Mouse (Mus musculus): ENCODE measurements at regions not wholly inside any gene's neighbourhood (a gene's known extent, or its start where the extent isn't known, plus 50 kb on each side); places are given as distances from the start of the nearest gene placed in this dataset.

DNA sequence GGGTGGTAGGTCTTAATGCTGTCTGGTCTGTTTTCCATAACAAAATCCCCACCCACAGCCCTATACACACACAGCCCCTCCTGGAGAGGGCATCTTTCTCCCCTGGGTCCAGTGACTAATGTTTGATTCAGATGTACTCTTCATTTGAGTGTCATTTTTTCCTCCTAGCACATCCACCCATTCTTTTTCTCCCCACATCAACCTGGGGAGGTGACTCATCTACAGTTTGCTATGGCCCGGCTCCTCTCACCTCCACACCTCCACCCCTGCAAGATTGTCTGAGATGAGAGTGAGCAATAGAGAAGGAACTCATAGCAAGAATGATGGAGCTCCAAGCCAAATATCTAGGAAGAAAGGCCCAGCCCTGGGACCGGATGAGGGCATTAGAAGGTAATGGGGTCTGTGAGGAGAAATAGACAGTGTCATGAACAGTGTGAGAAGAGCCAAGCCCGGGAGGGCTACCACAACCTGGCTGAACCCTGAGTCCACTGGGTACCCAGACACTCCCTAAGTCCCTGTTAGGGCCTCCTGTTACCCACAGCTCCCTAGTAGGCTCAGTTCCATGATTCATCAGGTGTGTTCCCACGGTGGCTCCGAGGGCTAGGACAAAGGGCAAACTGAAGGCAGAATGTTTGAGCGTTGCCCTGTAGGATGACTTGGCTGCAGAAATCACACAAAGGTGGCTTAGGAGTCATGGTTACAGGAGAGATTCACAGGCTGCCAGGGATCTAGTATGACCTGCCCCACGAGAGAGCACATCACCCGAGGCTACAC, 479.6 kb upstream of the Gm10131 start:
- TF ChIP-seq NRF1 (IDR thresholded peaks at IDR 0.05; ENCODE audit: insufficient read depth, low read depth, low read length, poor library complexity, severe bottlenecking): no peak
- no peak for TF ChIP-seq E2F4 (IDR thresholded peaks at IDR 0.05; ENCODE audit: borderline replicate concordance, low read depth, low read length)
- TF ChIP-seq EP300 (IDR thresholded peaks at IDR 0.05; ENCODE audit: low read depth in 1 of 2, low read length in 2 of 2): no peak

Data from MEL (cell line).